Mouse (Mus musculus): ENCODE results near the gene Sema6d. TPM values are rescaled to one million over a fixed set of nuclear protein-coding genes. Genes with fewer than 3 reads are reported as not detected.

Gene Sema6d
- total RNA-seq, 4 experiments from 2014 or later = 15.2 to 21.4 (median 15.9) TPM

DNA sequence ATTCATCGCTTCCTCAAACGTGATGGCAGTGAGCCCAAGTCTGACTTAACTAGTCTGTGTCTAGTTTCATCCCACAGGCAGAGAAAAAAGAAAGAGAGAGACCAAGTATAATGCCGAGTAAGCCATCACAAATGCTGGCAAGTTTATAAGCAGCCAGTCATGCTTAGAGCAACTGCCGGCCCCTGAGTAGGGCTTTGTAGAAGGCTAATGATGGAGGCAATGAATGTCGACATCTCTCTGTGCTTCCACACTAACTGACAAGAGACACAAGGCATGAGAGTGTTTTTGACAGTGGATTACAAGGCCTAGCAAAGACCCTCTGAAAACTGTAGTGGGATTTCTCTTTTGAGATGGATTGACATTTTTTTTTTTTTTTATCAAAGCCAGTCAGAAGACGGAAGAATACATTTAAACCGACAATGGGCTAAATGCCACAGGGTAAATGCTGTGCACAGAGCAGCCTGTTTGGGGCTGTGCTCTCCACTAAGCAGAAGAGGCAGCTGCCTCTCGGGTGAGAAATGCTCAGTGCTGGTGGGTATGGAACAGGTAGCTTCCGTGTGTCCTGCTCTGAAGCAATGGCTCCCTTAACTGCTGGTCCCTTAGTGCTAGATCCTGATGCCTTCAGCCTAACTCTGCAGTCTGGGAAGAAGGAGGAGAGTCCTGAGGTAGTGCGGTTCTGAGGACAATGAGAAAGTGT lies 380.7 kb downstream of the Sema6d start:
- DNase-seq (ENCODE audit: low spot score) = no peak

DNA sequence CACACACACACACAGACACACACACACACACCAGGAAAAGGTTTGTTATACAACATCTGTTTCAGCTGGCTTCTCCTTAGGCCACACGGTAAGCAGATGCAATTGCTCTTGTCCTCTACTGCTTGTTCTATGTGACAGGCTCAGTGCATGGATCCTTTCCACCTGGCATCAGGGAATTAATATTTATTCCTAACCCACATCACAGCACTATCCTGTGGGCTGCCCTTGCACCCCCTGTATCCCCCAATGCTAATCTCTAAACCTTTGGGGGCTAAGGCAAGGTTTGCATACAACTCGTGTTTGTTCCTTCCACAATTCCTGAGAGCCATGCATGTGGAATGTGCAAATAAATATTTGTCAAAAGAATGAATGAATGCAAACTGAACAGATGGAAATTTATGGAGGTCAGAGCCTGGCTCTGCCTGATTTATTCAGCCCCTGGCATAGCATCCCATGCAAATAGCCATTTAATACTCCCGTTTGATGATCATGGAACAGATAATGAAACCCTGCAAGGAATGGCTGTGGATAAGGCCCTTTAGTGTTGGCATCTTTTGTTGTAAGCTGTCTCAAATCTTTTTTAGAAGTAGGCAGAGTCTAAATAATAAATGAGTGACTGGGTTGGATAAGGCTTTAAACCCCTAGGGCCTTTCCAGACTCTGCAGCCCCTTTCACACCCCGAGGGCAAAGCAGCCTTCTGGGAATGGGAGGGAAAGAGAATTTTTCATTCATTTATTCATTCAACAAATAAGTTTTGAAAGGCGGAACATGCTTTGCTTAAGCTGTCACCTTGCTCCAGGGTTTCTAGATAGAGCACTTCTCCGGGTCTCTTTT lies 383.1 kb downstream of the Sema6d start:
- DNase-seq (ENCODE audit: low spot score) = no peak

DNA sequence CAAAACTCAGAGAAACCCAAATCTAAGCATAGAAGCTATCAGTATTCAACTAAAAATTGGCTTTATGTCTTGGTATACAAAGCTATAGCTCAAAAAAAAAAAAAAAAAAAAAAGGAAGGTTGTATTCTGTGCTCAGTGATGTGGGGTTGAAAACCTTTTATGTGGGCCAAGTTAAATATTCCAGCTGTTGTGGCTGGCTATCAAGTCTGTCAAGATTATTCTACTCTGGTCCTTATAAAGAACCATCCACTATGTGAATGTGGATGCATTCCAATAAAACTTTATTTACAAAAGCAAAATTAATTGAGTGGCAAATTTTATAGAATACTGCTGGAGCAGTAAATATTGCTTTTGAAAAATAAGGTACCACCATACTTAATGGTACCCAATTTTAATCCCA lies 388.1 kb downstream of the Sema6d start:
- DNase-seq (ENCODE audit: low spot score) = no peak

DNA sequence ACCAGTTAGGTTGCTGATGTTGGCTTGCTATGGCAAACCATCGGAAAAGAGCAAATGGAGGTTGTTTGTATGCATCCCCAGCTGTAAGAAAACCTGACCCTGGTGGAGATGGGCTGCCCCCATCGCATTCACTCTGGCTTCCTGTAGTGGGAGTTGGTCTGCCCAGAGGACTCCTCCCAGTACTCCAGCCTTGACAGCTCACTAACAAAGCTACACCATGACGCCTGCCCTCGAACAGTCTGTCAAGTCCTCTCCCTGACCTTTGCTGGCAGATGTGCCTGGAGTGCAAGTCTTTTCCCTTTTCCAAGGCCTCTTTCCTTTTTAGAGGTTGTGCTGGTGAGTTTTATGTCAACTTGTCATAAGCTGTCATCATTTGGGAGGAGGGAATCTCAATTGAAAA lies 388.8 kb downstream of the Sema6d start:
- no peak for DNase-seq (ENCODE audit: low spot score)

DNA sequence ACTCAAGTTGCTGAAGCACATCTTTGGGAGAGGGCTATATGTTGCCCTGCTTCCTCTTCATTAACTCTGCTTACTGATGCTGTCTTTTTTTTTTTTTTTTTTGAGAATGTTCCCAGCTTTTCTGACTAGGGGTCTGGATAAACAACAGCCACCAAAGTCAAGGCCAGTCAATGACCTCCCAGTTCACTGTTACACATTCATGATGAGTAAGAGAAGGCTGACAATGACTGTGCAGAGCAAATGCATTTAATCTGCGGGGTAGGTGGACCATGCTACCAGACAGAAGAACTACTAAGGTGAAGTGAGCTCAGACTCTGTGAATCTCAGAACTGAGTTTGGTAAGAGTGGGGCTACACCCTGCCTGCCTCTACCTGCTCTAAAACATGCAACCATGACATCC lies 396.0 kb downstream of the Sema6d start:
- DNase-seq (ENCODE audit: low spot score) = no peak

DNA sequence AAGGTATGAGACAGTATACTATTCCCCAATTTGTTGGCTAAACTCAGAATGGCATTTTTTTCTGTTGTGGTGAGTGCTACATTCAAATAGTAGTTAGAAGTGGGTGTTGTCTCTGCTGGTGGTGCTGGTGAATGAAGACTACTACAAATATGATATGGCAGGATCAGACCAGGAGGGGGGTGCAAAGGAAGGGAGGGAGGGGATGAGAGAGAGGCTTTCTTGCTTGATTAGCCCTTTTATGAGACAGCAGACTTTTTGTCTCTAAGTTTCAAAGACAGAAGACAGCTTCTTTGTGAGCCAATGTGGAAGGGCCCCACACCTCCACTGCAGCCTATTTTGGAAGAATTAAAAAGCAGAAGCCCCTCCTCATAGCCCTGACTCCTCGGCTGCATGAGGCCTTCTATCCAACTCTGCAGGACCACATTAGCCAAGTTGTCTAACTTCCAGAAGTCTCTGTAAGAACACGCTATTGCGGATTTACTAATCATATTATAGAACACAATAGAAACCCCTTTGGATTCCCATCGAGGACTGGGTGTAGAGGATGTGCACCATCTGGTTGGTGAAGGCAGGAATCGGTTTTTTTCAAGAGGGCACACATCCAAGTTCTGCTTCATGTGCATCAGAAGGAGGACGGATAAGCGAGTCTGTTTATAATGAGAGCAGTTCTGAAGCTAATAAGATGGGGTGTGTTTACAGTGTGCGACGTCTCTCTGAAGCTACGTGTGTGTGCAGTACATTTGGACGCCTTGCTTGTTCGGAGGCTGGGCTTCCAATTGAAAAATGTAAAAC lies 400.4 kb downstream of the Sema6d start:
- DNase-seq (ENCODE audit: low spot score) = no peak

DNA sequence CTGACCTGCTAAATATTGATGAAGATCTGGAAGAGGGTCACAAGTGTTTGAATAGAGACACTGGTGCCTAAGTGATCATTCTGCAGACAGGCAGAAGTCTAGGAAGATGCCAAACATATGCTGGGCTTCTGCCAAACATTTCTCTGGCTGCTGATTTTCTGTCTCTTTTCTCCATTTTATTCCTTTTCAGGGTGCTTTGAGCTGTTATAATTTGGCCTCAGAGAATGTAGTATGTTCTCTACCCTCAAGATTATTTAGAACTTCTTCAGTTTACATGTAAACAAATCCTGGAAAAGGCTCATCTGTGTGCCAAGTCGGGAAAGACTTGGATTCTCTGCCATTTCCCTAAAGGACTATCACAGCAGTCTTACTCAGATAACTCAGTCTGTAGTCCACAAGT lies 406.0 kb downstream of the Sema6d start:
- no peak for DNase-seq (ENCODE audit: low spot score)

DNA sequence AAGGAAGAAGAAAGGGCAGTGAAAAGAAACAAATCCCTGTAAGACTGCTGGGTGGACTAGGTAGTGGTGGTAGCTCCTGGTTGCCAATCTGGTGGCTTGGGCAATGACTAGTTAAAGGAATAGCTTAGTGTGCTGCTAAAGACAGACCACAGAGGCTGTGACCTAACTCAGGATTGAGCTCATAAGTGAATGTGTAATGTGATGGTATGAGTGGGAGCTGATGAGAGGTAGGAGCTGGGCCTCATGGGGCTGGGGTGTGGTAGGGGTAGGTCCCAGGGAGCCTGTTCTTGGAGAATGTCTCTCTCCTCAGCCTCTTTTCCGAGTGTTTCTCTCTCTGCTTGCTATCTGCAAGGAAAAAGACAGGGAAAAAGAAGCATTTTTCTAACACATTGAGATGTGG lies 409.9 kb downstream of the Sema6d start:
- DNase-seq (ENCODE audit: low spot score) = no peak

DNA sequence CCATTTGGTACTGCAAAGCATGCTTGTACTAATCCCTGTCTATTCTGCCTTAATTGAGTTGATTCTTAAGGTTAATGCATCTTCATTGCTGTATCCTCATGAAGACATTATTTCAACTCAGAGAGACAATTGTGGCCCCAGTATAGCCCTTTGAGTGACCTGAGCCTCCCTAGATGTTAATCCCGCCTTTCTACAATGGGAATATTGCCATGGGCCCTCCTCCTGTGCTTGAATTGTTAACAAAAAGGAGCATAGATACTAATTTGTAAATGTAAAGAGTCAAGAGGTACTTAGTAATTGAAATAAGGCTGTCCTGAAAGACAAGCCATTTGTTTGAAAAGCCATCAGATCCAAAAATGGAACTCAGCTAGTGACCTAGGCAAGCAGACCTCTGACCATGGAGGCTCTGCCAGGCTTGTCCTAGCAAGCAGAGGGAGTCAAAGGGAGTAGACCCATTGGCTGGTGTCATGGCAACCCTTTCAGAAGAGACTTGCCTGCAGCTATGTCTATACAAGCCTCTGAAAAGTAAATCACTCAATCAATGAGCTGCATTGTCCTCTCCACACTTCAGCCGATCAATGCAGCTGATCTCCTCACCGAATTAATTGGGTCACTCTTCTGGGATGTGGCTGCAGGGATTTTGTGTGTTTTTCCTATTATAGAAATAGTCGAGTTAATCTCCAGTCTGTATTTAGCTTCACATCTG lies 416.2 kb downstream of the Sema6d start:
- DNase-seq (ENCODE audit: low spot score) = no peak

DNA sequence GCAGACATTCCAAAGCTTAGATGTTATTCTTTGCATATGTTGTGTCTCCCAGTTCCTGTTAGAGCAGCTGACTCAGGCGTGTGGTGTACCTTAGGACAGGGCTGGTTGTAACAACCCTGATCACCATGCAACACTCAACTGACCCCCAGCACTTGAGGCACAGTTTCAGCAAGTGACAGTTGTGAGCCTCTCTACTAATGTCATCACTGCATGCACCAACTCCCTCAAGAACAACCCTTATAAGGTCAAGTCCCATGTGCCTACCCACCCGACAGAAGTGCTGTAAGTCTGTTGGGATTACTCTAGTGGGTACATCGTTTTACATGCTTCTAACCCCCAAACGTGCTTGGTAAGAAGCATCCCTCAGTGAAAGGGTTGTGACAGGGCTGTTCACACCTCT lies 418.0 kb downstream of the Sema6d start:
- DNase-seq (ENCODE audit: low spot score) = no peak

DNA sequence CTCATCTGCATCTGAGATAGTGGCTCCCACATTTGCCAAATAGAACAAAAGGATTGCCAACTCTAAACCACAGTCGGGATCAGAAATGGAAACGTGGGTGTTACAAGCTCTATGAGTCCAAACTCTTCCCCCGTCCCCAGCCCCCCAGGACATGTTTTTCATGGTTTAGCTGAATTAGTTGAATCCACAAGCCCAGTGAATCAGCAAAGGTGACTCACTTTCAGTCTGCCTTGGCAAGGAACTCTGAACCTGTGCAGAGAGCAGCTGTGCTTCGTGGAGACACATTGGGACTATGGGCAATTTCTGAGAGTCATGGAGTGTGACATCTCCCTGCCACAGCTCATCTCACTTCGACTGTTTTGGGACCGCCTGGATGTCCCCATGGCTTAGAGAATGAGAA lies 419.7 kb downstream of the Sema6d start:
- no peak for DNase-seq (ENCODE audit: low spot score)

DNA sequence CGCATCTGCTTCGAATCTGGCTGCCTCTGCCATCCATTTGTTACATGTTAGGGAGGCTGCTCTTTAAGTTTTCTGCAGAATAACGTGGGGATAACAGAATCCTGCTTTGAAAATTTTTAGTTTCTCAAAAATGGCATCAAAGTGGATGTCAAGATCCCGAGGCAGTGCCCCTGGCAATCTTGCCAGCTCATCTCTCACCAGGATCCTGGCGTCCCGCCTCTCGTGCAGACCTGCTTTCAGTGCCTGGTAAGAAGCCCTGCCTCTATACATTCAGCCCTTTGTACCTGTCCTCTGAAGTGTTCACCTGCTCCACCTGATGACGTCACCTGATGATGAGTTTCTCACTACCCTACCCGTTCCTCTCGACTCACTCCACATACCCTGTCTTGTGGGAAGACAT lies 422.1 kb downstream of the Sema6d start:
- DNase-seq (ENCODE audit: low spot score) = no peak

DNA sequence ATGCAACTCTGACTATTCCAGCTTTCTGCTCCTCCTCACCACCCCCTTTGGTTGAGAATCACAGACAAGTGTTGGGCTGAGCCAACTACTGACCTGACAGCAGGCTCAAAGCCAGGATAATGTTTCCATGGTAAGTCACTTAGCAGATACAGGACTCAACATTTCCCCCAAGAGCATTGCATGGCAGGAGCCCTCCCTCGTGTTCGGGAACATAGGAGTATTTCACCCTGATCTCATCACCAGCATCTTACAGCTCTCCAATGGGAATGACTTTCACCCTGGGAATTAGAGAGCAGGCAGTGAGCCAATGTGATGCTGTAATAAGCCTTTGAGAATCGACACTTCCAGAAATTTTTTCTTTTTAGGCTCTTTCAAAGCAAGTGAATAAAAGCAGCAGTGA lies 432.7 kb downstream of the Sema6d start:
- peak; percentile 72 for DNase-seq (ENCODE audit: low spot score)

DNA sequence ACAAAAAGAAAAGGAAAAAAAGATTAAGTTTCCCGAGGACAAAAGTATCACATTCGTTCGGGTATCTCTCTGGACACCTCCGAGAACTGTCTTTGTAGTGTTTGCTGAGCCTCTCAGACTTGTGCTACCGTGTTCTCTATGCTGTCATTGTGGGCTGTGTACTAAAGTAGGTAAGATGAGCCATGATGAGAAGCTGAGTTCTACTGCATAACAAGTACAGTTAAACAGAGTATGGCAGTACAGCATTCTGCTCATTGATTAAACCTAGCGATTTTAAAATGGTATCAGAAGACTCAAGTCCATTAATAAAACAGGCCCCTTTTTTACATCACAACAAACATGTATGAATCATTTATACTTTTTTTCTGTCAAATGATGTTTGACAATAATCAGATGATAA lies 433.9 kb downstream of the Sema6d start:
- no peak for DNase-seq (ENCODE audit: low spot score)

DNA sequence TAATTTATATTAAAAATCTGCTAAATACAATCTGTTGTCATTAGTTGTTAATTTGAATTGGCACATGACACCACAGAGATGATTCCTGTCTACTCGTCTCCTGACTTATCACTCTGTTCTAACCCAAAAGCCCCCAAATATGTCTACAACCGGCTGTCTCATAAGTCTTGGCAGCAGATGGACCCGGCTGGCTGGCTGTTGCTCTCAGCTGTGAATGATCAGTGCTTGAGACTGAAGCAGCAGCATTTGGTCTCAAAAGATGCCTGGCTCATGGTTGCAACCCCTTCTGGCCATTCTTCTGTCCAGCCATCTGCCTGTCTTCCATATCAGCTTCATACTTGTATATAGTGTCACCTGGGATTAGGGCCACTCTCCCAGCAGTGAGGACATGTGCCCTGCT lies 434.4 kb downstream of the Sema6d start:
- peak; percentile 24 for DNase-seq (ENCODE audit: low spot score)

DNA sequence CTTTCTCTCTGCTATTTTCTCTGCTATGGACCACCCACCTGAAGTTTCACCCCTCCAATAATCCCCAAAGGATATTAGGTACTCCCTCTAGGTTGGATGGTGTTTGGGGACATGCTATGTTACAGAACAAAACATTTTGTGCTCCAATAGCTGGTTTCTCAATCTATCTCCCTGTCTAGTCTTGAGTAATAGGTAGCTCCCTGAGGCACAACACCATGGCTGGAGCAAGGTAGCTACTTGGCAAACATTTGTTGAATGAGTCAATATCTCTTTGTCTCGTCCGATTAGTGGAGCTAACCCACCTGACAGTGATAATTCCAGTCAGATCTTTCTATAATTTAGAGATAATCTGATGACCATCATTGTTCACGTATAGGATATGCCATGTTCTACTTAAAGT lies 437.9 kb downstream of the Sema6d start:
- DNase-seq (ENCODE audit: low spot score) = no peak

DNA sequence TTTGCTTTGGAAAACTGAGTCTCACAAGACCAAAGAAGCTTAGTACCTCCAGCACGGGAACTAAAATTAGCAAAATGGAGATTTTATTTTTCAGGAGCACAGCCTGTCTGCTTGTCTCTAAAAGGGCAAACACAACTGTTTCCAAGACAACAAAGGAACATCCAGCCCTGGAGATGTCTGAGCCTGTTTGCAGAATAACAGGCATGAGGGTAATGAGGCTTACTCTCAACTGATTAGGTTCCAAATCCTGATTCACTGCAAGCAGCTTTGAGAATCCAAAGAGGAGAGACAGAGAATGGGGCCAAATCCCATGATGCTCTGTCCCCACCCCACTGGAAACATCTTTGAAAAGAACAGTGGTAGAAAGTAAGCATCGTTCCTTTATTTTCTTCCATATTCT lies 440.7 kb downstream of the Sema6d start:
- DNase-seq (ENCODE audit: low spot score) = no peak

DNA sequence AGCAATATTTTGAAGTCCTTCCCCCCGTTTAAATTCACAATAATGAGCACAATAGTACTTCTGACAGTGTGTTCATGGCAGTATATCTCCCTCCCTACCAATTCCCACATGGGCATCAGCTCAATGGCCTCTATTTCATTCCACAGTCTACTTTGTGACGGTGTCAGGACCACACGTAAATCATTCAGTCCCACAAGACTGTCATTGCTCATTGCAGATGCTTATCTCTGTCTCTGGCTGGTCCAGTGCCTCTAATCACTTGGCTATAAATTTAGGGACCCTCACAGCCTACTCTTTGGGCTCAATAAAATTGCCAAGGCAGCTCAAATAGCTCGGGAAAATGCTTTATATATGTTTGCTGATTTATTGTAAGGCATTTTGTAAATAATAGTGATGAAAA lies 441.3 kb downstream of the Sema6d start:
- DNase-seq (ENCODE audit: low spot score) = no peak

DNA sequence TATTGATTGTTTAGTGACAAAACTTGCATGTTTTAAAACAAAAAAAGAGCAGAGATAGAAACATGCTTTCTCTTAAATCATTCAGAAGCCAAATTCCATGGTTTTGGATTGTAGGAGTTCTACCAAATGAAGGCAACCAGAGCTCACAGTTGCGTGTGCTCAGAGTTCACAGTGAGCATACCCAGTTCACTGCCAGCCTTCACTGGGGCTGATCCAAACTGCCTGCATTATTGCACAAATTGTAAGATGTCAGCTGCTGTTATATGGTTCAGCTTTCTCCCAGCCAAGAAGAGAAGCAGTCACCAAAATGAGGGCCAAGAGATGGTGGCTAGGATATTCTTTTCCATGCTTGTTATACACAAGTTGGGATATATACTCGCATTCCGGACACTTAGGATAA lies 443.1 kb downstream of the Sema6d start:
- DNase-seq (ENCODE audit: low spot score) = no peak

DNA sequence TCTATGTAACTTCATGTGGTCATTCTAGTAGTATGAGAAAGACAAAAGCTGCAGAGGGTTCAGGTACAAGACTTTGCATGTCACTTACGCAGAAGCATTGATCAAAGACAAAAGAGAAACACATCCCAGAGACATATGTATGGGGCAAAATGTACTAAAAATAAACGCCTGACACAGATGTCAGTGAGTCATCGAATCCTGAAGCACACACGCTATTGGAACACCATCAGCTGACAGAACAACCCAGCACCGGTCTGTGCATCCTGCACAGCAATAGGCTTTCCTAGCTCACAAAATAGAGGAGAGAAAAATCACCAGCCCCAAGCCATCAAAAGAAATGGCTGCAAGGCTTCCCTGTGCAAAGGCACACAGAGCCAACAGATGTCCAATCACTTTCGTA lies 443.8 kb downstream of the Sema6d start:
- no peak for DNase-seq (ENCODE audit: low spot score)

DNA sequence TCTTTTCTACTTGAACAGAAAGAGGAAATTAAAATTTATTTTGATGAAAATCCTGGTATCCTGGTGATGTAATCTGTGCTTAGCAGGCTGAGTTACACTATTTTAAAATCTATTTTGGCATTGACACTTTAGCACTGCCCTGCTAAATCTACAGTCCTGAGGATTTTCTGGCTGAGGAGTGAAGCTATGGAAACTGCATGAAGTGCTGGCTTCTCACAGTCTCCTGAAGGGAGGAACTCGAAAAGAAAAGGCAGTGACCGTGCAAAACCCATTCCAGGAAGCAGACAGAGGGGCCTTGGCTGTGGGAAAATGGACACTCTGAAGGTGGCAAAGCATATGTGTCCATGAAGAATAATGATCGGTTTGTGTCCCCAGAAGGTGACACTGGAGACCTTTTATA lies 460.5 kb downstream of the Sema6d start:
- DNase-seq (ENCODE audit: low spot score) = no peak
